Mouse (Mus musculus) limb, embryonic 12.5 days (tissue): ENCODE measurements around the gene Gpc1. TPM values are rescaled to one million over a fixed set of nuclear protein-coding genes. Genes with fewer than 3 reads are reported as not detected.

Experiments used
- ATAC-seq: fragments of 200-750 bp; cut with Nextera tagmentation; 2 replicates; pipeline ENCODE4 v1.8.0; 2017; ENCODE audit warnings: low read depth, moderate TSS enrichment; ENCODE audit not compliant: insufficient number of reproducible peaks, insufficient read depth, low FRiP score, low TSS enrichment
- H3K27ac ChIP-seq: fragments of 300-500 bp; sonication (generic); 2 replicates; pipeline ENCODE4 v1.5.1; 2016; ENCODE audit warnings: mild to moderate bottlenecking, moderate library complexity
- H3K27me3 ChIP-seq: fragments of 300-500 bp; sonication (generic); 2 replicates; pipeline ENCODE4 v1.6.1; 2016; ENCODE audit warnings: mild to moderate bottlenecking, moderate library complexity
- H3K36me3 ChIP-seq: fragments of 300-500 bp; sonication (generic); 2 replicates; pipeline ENCODE4 v1.6.1; 2016; ENCODE audit warnings: mild to moderate bottlenecking, moderate library complexity
- H3K4me1 ChIP-seq: fragments of 300-500 bp; sonication (generic); replicated peaks from 2 replicates; pipeline ENCODE4 v1.6.1; 2016
- H3K4me2 ChIP-seq: fragments of 300-500 bp; sonication (generic); 2 replicates; pipeline ENCODE4 v1.6.1; 2016; ENCODE audit warnings: mild to moderate bottlenecking, moderate library complexity
- H3K4me3 ChIP-seq: fragments of 300-500 bp; sonication (generic); replicated peaks from 2 replicates; pipeline ENCODE4 v1.5.1; 2016; ENCODE audit warnings: mild to moderate bottlenecking
- H3K9ac ChIP-seq: fragments of 300-500 bp; sonication (generic); replicated peaks from 2 replicates; pipeline ENCODE4 v1.6.1; 2016; ENCODE audit warnings: mild to moderate bottlenecking, moderate library complexity
- H3K9me3 ChIP-seq: fragments of 300-500 bp; sonication (generic); 2 replicates; pipeline ENCODE4 v1.6.1; 2016; ENCODE audit warnings: mild to moderate bottlenecking, moderate library complexity
- WGBS: fragments of 180-500 bp; shearing (Covaris S2); methylation state at CpG from one replicate; pipeline ENCODE4 v1.1.7; 2016; 5-methylcytosine and 5-hydroxymethylcytosine counted together
- polyA plus RNA-seq: library from polyadenylated mRNA; unstranded; fragments of >200 nt; fragmentation: Nextera tagmentation; extraction: Ambion mirVana; gene quantifications from 2 replicates; pipeline ENCODE4 v1.2.1, GENCODE M21; 2016

The Gpc1 gene
- polyA plus RNA-seq, 1 experiment from 2014 or later: 82.2 TPM

DNA sequence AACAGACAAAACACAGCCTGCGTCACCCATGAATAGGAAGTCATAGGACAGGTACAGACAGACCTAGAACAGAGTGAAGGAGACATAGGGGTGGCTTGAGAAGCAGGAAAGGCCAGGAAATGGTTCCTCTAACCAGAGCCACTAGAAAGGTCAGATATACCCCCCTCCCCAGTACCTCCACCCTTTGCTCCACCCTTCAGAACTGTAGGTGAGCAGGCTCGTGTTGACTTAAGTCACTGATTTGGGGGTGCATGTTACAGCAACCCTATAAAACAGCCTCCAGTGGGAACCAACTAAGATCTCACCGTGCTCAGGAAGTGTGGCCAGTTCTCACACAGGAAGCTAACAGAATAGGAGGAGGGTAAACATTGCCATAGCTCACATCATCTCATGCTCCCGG is 28.1 kb upstream of the Gpc1 start:
- no peaks in the 10 kb centered on the region for H3K4me1 ChIP-seq
- H3K4me3 ChIP-seq: no peak overlapping the region
- 83% methylated on average over 4 of the region's 4 CpGs for WGBS

DNA sequence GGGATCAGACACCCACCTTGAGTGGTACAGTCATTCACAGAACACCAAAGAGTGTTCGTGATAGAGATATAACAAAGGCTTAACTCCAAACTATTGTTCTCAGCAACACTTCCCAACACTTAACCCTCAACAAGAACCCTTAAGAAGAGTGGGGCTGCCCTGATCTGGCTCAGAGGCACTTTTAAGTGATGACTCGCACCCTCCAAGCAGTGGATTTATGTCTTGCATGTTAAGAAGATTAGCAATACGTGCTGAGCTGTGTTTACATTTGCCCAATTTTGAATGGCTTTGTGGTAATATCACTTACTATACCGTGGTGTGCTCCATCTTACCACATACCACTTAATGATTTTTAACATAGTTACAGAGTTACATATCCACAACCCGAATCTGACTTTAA is 26.3 kb upstream of the Gpc1 start:
- Histone ChIP-seq H3K9ac (no peak overlapping the region), H3K9me3 (peaks cover 9% of the 10 kb centered on the region; the same call in 1 of the 2 replicates), H3K4me2 (no peak overlapping the region), H3K27me3 (no peaks in the 10 kb centered on the region), H3K36me3 (no peaks in the 10 kb centered on the region), H3K4me1 (no peaks in the 10 kb centered on the region), H3K4me3 (no peak overlapping the region), H3K27ac (no peak overlapping the region)
- WGBS: 84% methylated on average over 5 of the region's 5 CpGs
- no peak for ATAC-seq

More for the DNA sequence above, 28.1 kb upstream of the Gpc1 start:
- Histone ChIP-seq H3K4me2 (no peak overlapping the region), H3K9ac (no peak overlapping the region), H3K27ac (no peak overlapping the region), H3K9me3 (no peaks in the 10 kb centered on the region), H3K27me3 (no peaks in the 10 kb centered on the region), H3K36me3 (no peaks in the 10 kb centered on the region)
- no peak for ATAC-seq

DNA sequence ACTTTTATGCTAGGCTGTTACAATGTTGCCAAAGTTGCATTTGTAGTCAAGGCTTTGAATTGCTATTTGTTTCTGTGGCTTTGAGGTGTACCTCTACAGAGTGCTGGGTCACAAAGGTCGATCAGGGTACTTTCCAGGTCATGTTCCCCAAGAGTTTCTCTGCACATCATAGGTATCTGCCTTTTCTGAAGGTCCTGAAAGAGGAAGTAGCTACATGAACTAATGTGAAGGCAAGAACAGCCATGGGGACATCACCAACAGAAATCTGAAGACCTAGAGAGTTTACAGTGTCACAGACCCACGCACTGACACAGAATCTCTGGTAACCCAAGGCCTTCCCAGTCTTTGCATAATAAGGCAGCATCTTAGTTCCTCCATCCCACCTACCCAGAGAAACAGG is 25.6 kb upstream of the Gpc1 start:
- H3K27ac ChIP-seq: no peak overlapping the region
- H3K4me3 ChIP-seq: no peak overlapping the region
- 73% methylated on average over 2 of the region's 2 CpGs for WGBS
- no peaks in the 10 kb centered on the region for H3K4me1 ChIP-seq
- H3K4me2 ChIP-seq: no peak overlapping the region
- peaks cover 9% of the 10 kb centered on the region; the same call in 1 of the 2 replicates for H3K9me3 ChIP-seq
- ATAC-seq: no peak
- H3K27me3 ChIP-seq: no peaks in the 10 kb centered on the region
- no peaks in the 10 kb centered on the region for H3K36me3 ChIP-seq
- H3K9ac ChIP-seq: no peak overlapping the region

DNA sequence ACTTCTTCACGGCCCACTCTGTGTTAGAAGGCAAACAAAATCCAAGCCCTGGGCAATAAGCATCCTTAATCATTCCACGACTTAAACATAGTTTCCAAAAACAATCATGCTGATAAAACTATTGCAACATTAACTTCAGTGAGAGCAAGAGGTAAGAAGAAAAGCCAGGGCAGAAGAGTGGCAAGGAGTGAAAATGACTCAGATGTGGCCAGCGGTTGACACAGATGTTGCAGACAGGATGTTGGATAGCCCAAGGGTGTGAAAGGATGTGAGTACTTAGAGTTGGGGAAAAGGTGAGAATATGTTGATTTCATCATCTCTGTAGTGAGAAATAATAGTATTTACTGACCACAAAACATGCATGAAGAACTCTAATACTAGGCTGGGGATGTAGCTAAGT is 24.7 kb upstream of the Gpc1 start:
- no peaks in the 10 kb centered on the region for H3K4me1 ChIP-seq
- ATAC-seq: no peak
- no peak overlapping the region for H3K4me3 ChIP-seq
- no peaks in the 10 kb centered on the region for H3K27me3 ChIP-seq
- no peak overlapping the region for H3K4me2 ChIP-seq
- H3K27ac ChIP-seq: no peak overlapping the region
- H3K9ac ChIP-seq: no peak overlapping the region
- H3K36me3 ChIP-seq: no peaks in the 10 kb centered on the region
- H3K9me3 ChIP-seq: peaks cover 9% of the 10 kb centered on the region; the same call in 1 of the 2 replicates
- WGBS: 89% methylated on average over 3 of the region's 3 CpGs

DNA sequence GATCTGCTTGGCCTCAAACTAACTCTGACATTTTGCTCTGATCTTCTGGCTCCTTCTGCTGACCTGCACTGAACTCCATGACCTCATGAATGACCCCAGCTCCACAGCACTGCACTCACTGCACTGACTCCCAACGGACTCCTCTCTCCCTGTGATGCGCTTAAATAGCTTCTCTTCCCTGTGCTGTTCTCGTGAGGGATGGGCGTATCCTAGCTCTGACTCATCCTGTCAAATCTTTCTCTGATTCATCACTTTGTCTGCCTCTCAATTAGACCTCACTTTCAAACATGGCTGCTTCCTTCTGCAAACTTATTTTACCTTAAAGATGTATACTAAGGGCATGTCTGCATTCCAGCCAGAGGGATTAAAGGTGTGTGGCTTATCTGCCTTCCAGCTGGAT is 21.8 kb upstream of the Gpc1 start:
- no peak overlapping the region for H3K27ac ChIP-seq
- no peak for ATAC-seq
- peaks cover 9% of the 10 kb centered on the region for H3K4me1 ChIP-seq
- H3K9me3 ChIP-seq: peaks cover 9% of the 10 kb centered on the region; the same call in 1 of the 2 replicates
- no peaks in the 10 kb centered on the region for H3K36me3 ChIP-seq
- H3K27me3 ChIP-seq: no peaks in the 10 kb centered on the region
- no peak overlapping the region for H3K9ac ChIP-seq
- H3K4me2 ChIP-seq: no peak overlapping the region
- WGBS: 77% methylated on average over 4 of the region's 4 CpGs
- no peak overlapping the region for H3K4me3 ChIP-seq

DNA sequence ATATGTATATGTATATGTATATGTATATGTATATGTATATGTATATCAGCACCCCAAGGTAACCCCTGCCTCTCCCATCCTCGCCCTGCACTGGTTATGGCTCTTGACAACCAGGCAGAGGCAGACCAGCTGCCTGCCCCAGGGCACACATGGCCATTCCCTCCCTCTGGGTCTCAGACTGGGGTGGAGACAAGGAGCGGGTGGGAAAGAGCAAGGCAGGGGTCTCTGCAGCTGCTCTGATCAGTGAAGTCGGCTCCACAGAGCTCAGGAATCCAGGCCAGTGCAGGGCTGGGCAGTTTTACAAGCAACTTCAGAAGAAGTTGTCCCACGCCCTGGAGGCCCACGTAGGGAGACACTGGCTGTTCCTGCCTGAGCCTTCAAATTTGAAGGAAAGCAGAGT is 17.1 kb upstream of the Gpc1 start:
- Histone ChIP-seq H3K9me3 (peaks cover 5% of the 10 kb centered on the region; the same call in 1 of the 2 replicates), H3K4me1 (peaks cover 18% of the 10 kb centered on the region), H3K4me3 (no peak overlapping the region), H3K9ac (no peak overlapping the region), H3K4me2 (no peak overlapping the region), H3K36me3 (no peaks in the 10 kb centered on the region), H3K27ac (peak overlapping the region; percentile 71; the same call in 1 of the 2 replicates), H3K27me3 (no peaks in the 10 kb centered on the region)
- ATAC-seq: peak; percentile 45; the same call in 1 of the 2 replicates
- WGBS: 26% methylated on average over 5 of the region's 5 CpGs

DNA sequence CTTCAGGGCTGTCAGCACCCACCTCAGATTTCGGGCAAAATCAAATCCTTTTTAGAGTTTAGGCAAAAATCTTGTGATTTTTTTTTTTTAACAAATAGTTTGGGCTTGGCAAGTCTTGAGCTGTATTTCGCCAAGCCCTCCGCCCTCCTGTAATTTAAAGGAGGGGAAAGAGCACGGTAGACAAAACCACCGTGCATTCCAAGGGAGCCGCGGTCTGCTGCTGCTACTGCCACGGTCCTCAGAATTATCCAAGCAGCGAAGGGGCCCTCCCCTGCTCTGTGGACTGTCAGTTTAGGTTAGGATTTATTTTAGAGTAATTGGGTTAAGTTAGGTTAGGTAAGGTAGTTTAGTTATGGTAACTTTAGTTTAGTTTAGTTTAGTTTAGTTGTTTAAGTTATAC is 16.3 kb upstream of the Gpc1 start:
- 61% methylated on average over 9 of the region's 9 CpGs for WGBS

DNA sequence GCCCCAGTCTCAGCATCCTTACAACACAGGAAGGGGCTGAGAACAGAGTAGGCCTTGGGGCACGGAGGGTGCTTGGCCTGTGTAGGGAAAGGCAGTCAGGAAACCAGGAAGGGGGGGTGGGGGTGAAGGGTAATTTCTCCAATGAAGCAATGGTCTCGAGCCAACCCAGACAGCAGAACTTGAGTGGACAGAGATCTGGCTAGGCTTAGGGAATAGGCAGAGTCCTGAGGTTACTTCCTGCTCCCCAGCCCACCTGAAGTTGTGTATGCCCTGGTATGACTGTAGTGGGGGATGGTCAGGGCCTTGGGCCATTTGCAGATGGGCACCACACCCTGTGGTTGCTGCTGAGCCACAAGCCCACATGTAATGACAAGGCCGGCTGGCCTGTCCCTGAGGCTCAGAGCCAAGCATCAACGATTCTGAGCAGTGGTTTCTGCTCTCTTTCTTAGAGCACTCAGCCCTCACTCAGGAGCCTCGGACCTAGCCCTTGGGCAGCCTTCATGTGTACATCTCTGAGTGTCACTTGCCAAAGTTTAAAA is 15.6 kb upstream of the Gpc1 start:
- ATAC-seq: no peak; the same call in 1 of the 2 replicates
- WGBS: 76% methylated on average over 5 of the region's 5 CpGs
- H3K4me3 ChIP-seq: no peak overlapping the region
- no peaks in the 10 kb centered on the region for H3K27me3 ChIP-seq
- no peak overlapping the region for H3K9ac ChIP-seq
- no peak overlapping the region for H3K27ac ChIP-seq
- no peaks in the 10 kb centered on the region for H3K9me3 ChIP-seq
- H3K4me1 ChIP-seq: peaks cover 18% of the 10 kb centered on the region
- no peak overlapping the region for H3K4me2 ChIP-seq
- H3K36me3 ChIP-seq: no peaks in the 10 kb centered on the region

More for the DNA sequence above, 16.3 kb upstream of the Gpc1 start:
- Histone ChIP-seq H3K4me1 (peaks cover 18% of the 10 kb centered on the region), H3K9ac (no peak overlapping the region), H3K4me2 (no peak overlapping the region), H3K9me3 (no peaks in the 10 kb centered on the region), H3K36me3 (no peaks in the 10 kb centered on the region), H3K27me3 (no peaks in the 10 kb centered on the region), H3K27ac (no peak overlapping the region), H3K4me3 (no peak overlapping the region)
- no peak for ATAC-seq

DNA sequence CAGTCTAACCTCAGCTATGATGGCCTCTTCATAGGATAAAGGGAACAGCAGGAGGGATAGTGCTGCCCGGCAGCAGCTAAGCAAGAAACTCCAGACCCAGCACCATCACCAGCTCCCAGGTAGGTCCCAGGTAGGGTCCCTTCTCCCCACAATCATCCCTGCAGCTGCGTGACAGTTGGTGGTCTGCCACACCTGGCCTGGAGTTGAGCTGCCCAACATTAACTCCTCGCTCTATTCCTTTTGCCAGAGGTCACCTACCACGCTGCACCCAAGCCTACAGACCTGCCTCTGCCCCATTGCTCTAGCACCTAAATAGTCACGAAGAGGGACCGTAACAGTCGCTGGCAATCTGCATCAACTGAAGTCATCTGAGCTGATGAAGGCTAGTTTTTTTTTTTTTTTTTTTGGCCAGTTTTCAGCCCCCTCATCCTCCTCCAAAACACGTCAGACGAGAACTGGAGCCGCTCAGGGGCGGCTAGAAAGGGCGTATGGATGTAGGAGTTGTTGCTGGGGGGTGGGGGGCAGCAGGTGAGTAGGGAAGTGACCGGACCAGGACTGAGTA is 738 bp upstream of the Gpc1 start:
- Histone ChIP-seq H3K9ac (no peak overlapping the region; the same call in 1 of the 2 replicates), H3K4me2 (peak overlapping the region; percentile 78), H3K9me3 (no peaks in the 10 kb centered on the region), H3K4me3 (peak overlapping the region; percentile 95), H3K27ac (peak overlapping the region; percentile 97), H3K27me3 (0 out of 2 replicates have a peak, but pooled peaks cover 2% of the 10 kb centered on the region), H3K4me1 (peaks cover 25% of the 10 kb centered on the region), H3K36me3 (peaks cover 18% of the 10 kb centered on the region)
- ATAC-seq: no peak
- 8% methylated on average over 13 of the region's 13 CpGs for WGBS

DNA sequence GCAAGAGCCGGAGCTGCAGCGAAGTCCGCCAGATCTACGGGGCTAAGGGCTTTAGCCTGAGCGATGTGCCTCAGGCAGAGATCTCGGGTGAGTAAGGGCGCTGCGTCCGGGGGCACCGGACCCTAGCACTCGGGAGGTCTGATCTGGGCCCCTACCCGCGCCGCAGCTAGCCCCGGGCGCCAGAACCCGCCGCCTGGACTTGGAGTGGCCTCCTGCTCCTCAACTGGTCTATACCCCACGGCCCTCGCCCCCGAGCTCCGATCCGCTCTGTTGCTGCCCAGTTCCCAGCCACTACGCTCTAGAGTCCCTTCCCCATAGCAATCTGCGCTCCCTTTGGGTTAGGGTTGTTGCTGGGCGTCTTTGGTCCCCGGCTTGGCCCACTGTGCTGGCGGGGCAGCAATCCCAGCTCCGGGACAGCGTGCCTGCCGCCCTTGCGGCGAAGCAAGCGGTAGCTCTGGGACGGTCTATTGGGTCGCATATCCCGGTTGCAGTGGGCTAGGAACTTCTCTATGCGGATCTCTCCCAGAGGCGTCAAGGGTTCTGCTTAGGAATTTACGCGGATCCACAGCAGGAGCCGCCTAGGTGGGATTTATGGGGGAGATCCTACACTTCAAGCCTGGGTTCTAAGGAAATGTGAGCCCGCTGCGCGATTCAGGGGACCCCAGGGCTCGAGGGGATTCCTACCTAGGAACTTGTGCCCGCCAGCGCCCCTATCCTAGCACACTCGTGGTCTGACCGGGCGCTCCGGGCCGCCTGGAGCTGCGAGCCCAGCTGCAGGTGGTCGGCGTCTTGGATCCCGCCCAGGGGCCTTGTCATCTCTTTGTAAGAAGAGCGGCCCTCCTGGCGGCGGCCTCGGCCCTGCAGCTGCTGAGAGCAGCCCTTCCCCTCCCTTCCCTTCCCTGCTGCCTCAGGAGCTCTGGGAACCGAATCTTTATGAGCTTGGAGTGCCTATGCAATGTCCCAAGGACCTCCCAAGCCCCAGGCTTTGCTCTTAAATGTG is 866 bp downstream of the Gpc1 start:
- Histone ChIP-seq H3K9ac (peak overlapping the region; percentile 94), H3K4me2 (peak overlapping the region; percentile 78), H3K27ac (peak overlapping the region; percentile 97), H3K9me3 (no peaks in the 10 kb centered on the region), H3K27me3 (0 out of 2 replicates have a peak, but pooled peaks cover 2% of the 10 kb centered on the region), H3K4me1 (peaks cover 25% of the 10 kb centered on the region), H3K4me3 (peak overlapping the region; percentile 95), H3K36me3 (peaks cover 32% of the 10 kb centered on the region)
- ATAC-seq: peak; percentile 37
- WGBS: under 1% methylated on average over 62 of the region's 62 CpGs
